Mouse (Mus musculus) CH12.LX (cell line): ENCODE results near the gene Sik3. TPM values are rescaled to one million over a fixed set of nuclear protein-coding genes. Genes with fewer than 3 reads are reported as not detected.

ENCODE experiments used
- DNase-seq: peaks from one replicate; pipeline ENCODE4 v3.0.0-alpha.2; 2013; ENCODE audit errors: extremely low read depth
- H3K27ac ChIP-seq: 2 replicates; pipeline ENCODE4 v1.5.1; 2012; ENCODE audit warnings: low read depth, mild to moderate bottlenecking, control low read depth, moderate library complexity; ENCODE audit not compliant: insufficient read depth
- H3K27me3 ChIP-seq: replicated peaks from 2 replicates; pipeline ENCODE3; 2012; ENCODE audit warnings: inconsistent platforms
- H3K36me3 ChIP-seq, 2 experiments: replicated peaks in 1 of 2; 2 replicates each; pipeline versions ENCODE3 to v1.6.1; 2012; ENCODE audit warnings: inconsistent platforms in 1 of 2, low read length in 1 of 2, mild to moderate bottlenecking in 1 of 2, mixed read lengths in 1 of 2, moderate library complexity in 1 of 2; ENCODE audit not compliant: control insufficient read depth in 1 of 2, insufficient read depth in 1 of 2
- H3K4me1 ChIP-seq, 2 experiments: 2 replicates each; pipeline ENCODE4 v1.6.1; 2012; ENCODE audit warnings: inconsistent platforms in 1 of 2, moderate library complexity in 1 of 2; ENCODE audit not compliant: insufficient read depth in 2 of 2, control insufficient read depth in 1 of 2
- H3K4me2 ChIP-seq: 2 replicates; pipeline ENCODE4 v1.6.1; 2012; ENCODE audit warnings: low read depth, mild to moderate bottlenecking, control low read depth; ENCODE audit not compliant: poor library complexity, insufficient read depth, severe bottlenecking
- H3K4me3 ChIP-seq, 3 experiments: fragments of 150-350 bp in 1 of 3; sonication (generic) in 1 of 3; replicated peaks in 1 of 3; 2 replicates each; pipeline versions ENCODE3 to v1.5.1; 2011 to 2012; ENCODE audit warnings: low read depth in 2 of 3, low read length in 2 of 3, mild to moderate bottlenecking in 2 of 3, moderate library complexity in 2 of 3, control low read depth in 1 of 3, improper control_type of control experiment in 1 of 3, inconsistent platforms in 1 of 3, mixed read lengths in 1 of 3; ENCODE audit not compliant: poor library complexity in 1 of 3
- H3K79me2 ChIP-seq: replicated peaks from 2 replicates; pipeline ENCODE4 v1.6.1; 2012; ENCODE audit warnings: mild to moderate bottlenecking, moderate library complexity; ENCODE audit not compliant: control insufficient read depth, poor library complexity, insufficient read depth, severe bottlenecking; ENCODE audit errors: extremely low read depth
- H3K9ac ChIP-seq: 2 replicates; pipeline ENCODE4 v1.6.1; 2012; ENCODE audit warnings: low read depth, mild to moderate bottlenecking, control low read depth, moderate library complexity; ENCODE audit not compliant: insufficient read depth
- H3K9me3 ChIP-seq: replicated peaks from 2 replicates; pipeline ENCODE3; 2012; ENCODE audit warnings: low read length, inconsistent platforms, mixed read lengths
- CHD2 ChIP-seq: IDR thresholded peaks from 2 replicates; pipeline ENCODE4 v1.6.1; 2011; ENCODE audit warnings: low read length, improper control_type of control experiment
- ELF1 ChIP-seq: IDR thresholded peaks from 2 replicates; pipeline ENCODE4 v1.6.1; 2014; ENCODE audit warnings: low read depth, mild to moderate bottlenecking, inconsistent platforms, low read length, improper control_type of control experiment
- HCFC1 ChIP-seq: IDR thresholded peaks from 2 replicates; pipeline ENCODE4 v1.6.1; 2012; ENCODE audit warnings: low read depth, mild to moderate bottlenecking, inconsistent platforms, low read length, improper control_type of control experiment
- IRF4 ChIP-seq: IDR thresholded peaks from 2 replicates; pipeline ENCODE4 v1.6.1; 2014; ENCODE audit warnings: low read depth, mild to moderate bottlenecking, inconsistent platforms, low read length, improper control_type of control experiment
- JUN ChIP-seq: IDR thresholded peaks from 2 replicates; pipeline ENCODE4 v1.6.1; 2011; ENCODE audit warnings: low read depth, mild to moderate bottlenecking, low read length, improper control_type of control experiment, moderate library complexity; ENCODE audit not compliant: insufficient read depth
- JUND ChIP-seq: conservative IDR thresholded peaks from 2 replicates; pipeline ENCODE4 v1.6.1; 2011; ENCODE audit warnings: low read depth, low read length, improper control_type of control experiment
- KAT2A ChIP-seq: IDR thresholded peaks from 2 replicates; pipeline ENCODE4 v1.6.1; 2012; ENCODE audit warnings: low read length, improper control_type of control experiment, inconsistent platforms; ENCODE audit not compliant: insufficient replicate concordance
- MAX ChIP-seq: IDR thresholded peaks from 2 replicates; pipeline ENCODE4 v1.6.1; 2011; ENCODE audit warnings: low read length, improper control_type of control experiment
- MAZ ChIP-seq: IDR thresholded peaks from 2 replicates; pipeline ENCODE4 v1.6.1; 2012; ENCODE audit warnings: low read depth, mild to moderate bottlenecking, inconsistent platforms, low read length, improper control_type of control experiment, moderate library complexity
- MEF2A ChIP-seq: IDR thresholded peaks from 2 replicates; pipeline ENCODE4 v1.6.1; 2014; ENCODE audit warnings: low read depth, mild to moderate bottlenecking, inconsistent platforms, low read length, improper control_type of control experiment, borderline replicate concordance
- MXI1 ChIP-seq: IDR thresholded peaks from 2 replicates; pipeline ENCODE4 v1.6.1; 2011; ENCODE audit warnings: mild to moderate bottlenecking, low read depth, low read length, improper control_type of control experiment
- MYC ChIP-seq: IDR thresholded peaks from 2 replicates; pipeline ENCODE4 v1.6.1; 2011; ENCODE audit warnings: low read depth, mild to moderate bottlenecking, improper control_type of control experiment, low read length
- NELFE ChIP-seq: IDR thresholded peaks from 2 replicates; pipeline ENCODE4 v1.6.1; 2011; ENCODE audit warnings: low read depth, low read length, improper control_type of control experiment
- POLR2AphosphoS2 ChIP-seq: IDR thresholded peaks from 2 replicates; pipeline ENCODE4 v1.6.1; 2011; ENCODE audit warnings: low read depth, low read length, improper control_type of control experiment
- RCOR1 ChIP-seq: conservative IDR thresholded peaks from 2 replicates; pipeline ENCODE4 v1.6.1; 2012; ENCODE audit warnings: low read depth, mild to moderate bottlenecking, inconsistent platforms, low read length, improper control_type of control experiment
- TCF12 ChIP-seq: IDR thresholded peaks from 2 replicates; pipeline ENCODE4 v1.6.1; 2014; ENCODE audit warnings: low read depth, mild to moderate bottlenecking, inconsistent platforms, low read length, improper control_type of control experiment
- USF1 ChIP-seq: IDR thresholded peaks from 2 replicates; pipeline ENCODE4 v1.6.1; 2014; ENCODE audit warnings: low read depth, mild to moderate bottlenecking, inconsistent platforms, low read length, improper control_type of control experiment
- USF2 ChIP-seq: conservative IDR thresholded peaks from 2 replicates; pipeline ENCODE4 v1.6.1; 2011; ENCODE audit warnings: low read depth, low read length, improper control_type of control experiment
- ZMIZ1 ChIP-seq: IDR thresholded peaks from 2 replicates; pipeline ENCODE4 v1.6.1; 2012; ENCODE audit warnings: low read depth, mild to moderate bottlenecking, inconsistent platforms, low read length, improper control_type of control experiment
- dilution Hi-C: fragments of 300-500 bp; cut with MboI; formaldehyde crosslinking; loops from 2 replicates; pipeline ENCODE4 v1.14.3; 2020; ENCODE audit warnings: low sequenced_read_pairs; ENCODE audit not compliant: extremely low pct_unique_long_range_greater_than_20kb, extremely low pct_ligation_motif_present
- in situ Hi-C: fragments of 300-500 bp; cut with MboI; formaldehyde crosslinking; loops from 3 replicates; pipeline ENCODE4 v1.14.3; 2019; ENCODE audit warnings: low sequenced_read_pairs, low pct_ligation_motif_present, low pct_unique_long_range_greater_than_20kb, mixed read lengths
- polyA plus RNA-seq: library from polyadenylated mRNA; unstranded; fragments of >175 nt; gene quantifications from 2 replicates; pipeline ENCODE4 v1.2.1, GENCODE M21; 2012; ENCODE audit warnings: low read depth; ENCODE audit not compliant: insufficient read length
- total RNA-seq, 2 experiments: library from RNA; depleted of rRNA; stranded (reverse); fragments of 300-350 nt in 1 of 2; fragments of >200 nt in 1 of 2; gene quantifications; 2 replicates each; pipeline ENCODE4 v1.2.3; 2012 to 2014

Sik3 gene
- total and polyA plus RNA-seq, 3 experiments: 14.9 to 29.8 (median 21.4) TPM

- no peak for DNase-seq
- Histone ChIP-seq H3K79me2 (no peaks in the 10 kb centered on the region; the same call in 1 of the 2 replicates), H3K36me3 (peaks cover 35 to 78% of the 10 kb centered on the region in 2 experiments), H3K27ac (no peak overlapping the region), H3K27me3 (no peaks in the 10 kb centered on the region), H3K9me3 (no peaks in the 10 kb centered on the region), H3K4me3 (no peak overlapping the region), H3K4me2 (no peak overlapping the region), H3K9ac (no peak overlapping the region), H3K4me1 (peaks cover 0 to 26% of the 10 kb centered on the region in 2 experiments; a peak in 2 of 4 replicates)
- in situ Hi-C loops (no loop called here), dilution Hi-C loops (no loop called here)
- TF ChIP-seq HCFC1 (no peak), MAZ (no peak), CHD2 (no peak), KAT2A (no peak), TCF12 (no peak), MAX (no peak)
These were observed 113.7 kb downstream of the Sik3 start for GRCm38 (mm10) chr9:46126295-46126694.

- Histone ChIP-seq H3K27ac (no peak overlapping the region), H3K9me3 (no peaks in the 10 kb centered on the region), H3K4me3 (no peak overlapping the region), H3K27me3 (no peaks in the 10 kb centered on the region), H3K4me2 (no peak overlapping the region), H3K79me2 (no peaks in the 10 kb centered on the region; the same call in 1 of the 2 replicates), H3K4me1 (peaks cover 0 to 21% of the 10 kb centered on the region in 2 experiments; a peak in 2 of 4 replicates), H3K36me3 (peaks cover 35 to 82% of the 10 kb centered on the region in 2 experiments), H3K9ac (no peak overlapping the region)
- in situ Hi-C loops: no loop called here
- DNase-seq: no peak
- dilution Hi-C loops: no loop called here
- TF ChIP-seq MAZ: no peak
- no peak for TF ChIP-seq POLR2AphosphoS2
- no peak for TF ChIP-seq ELF1
- TF ChIP-seq NELFE: no peak
- no peak for TF ChIP-seq MXI1
- TF ChIP-seq USF1: no peak
- TF ChIP-seq CHD2: no peak
- TF ChIP-seq MEF2A: no peak
- no peak for TF ChIP-seq HCFC1
- TF ChIP-seq RCOR1: no peak
- TF ChIP-seq JUN: no peak
- TF ChIP-seq USF2: no peak
- no peak for TF ChIP-seq IRF4
- TF ChIP-seq ZMIZ1: no peak
- TF ChIP-seq JUND: no peak
- no peak for TF ChIP-seq MYC
These were observed 114.7 kb downstream of the Sik3 start for GRCm38 (mm10) chr9:46127326-46127725.
